Comparison of ENCODE assay signal across 19 mouse cellular contexts in the genomic region with DNA sequence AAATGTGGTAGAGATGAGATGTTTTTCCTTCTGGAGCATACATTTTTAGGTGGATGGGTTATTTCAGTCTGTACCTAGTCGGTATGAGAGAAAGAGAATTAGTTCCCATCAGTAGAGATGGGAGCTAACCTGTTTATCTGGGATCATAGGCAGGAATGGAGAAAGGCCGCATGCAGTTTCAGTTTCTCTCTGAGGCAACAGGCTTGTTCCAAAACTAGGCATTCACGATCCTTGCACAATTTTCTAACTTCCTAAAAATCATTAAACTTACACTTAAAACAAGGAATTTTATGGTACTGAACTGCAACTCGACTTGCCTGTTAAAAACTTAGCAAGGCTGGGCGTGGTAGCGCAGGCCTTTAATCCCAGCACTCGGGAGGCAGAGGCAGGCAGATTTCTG. TPM values are rescaled to one million over a fixed set of nuclear protein-coding genes. Genes with fewer than 3 reads are reported as not detected.
"Had no signal": no experiment of that assay in that cellular context is flagged by ENCODE, and none has a peak within 500 bp of the region (broad histone marks: within the 10 kb centered on the region; RNA-seq: fewer than 3 reads in every experiment).

No protein-coding gene starts in this region.

- DNase-seq: lung, adult 2 months; lung, postnatal 14 days; lung, postnatal 36 days; right cerebral cortex, postnatal 14 days; thymus, adult 2 months; thymus, postnatal 25 days; thymus, postnatal 4 days had no signal

- H3K4me2 ChIP-seq: lung, embryonic 15.5 days; midbrain, embryonic 11.5 days; midbrain, embryonic 13.5 days; midbrain, embryonic 15.5 days; neural tube, embryonic 12.5 days; stomach, embryonic 15.5 days had no signal

- H3K36me3 ChIP-seq: lung, embryonic 15.5 days; midbrain, embryonic 13.5 days; midbrain, embryonic 15.5 days; neural tube, embryonic 12.5 days; stomach, embryonic 15.5 days had no signal

- H3K27me3 ChIP-seq: lung, embryonic 15.5 days; megakaryocyte, embryonic 14.5 days; midbrain, embryonic 13.5 days; midbrain, embryonic 15.5 days; neural tube, embryonic 12.5 days; stomach, embryonic 15.5 days had no signal

- ATAC-seq: lung, postnatal 0 days; midbrain, embryonic 13.5 days; midbrain, embryonic 15.5 days had no signal

- H3K27ac ChIP-seq: lung, embryonic 15.5 days; macrophage; midbrain, embryonic 13.5 days; midbrain, embryonic 15.5 days; neural tube, embryonic 12.5 days; stomach, embryonic 15.5 days; stomach, postnatal 0 days had no signal

- H3K9me3 ChIP-seq: lung, embryonic 15.5 days; midbrain, embryonic 13.5 days; midbrain, embryonic 15.5 days; neural tube, embryonic 12.5 days; stomach, embryonic 15.5 days had no signal

- H3K9ac ChIP-seq: lung, embryonic 15.5 days; midbrain, embryonic 13.5 days; midbrain, embryonic 15.5 days; neural tube, embryonic 12.5 days; stomach, embryonic 15.5 days had no signal

- H3K4me1 ChIP-seq: lung, embryonic 15.5 days; megakaryocyte, embryonic 14.5 days; midbrain, embryonic 13.5 days; midbrain, embryonic 15.5 days; neural tube, embryonic 12.5 days had no signal

- H3K4me3 ChIP-seq: lung, embryonic 15.5 days; megakaryocyte, embryonic 14.5 days; midbrain, embryonic 13.5 days; midbrain, embryonic 15.5 days; neural tube, embryonic 12.5 days; stomach, embryonic 15.5 days had no signal

RNA-seq across cellular contexts. Expression of a gene that starts 47.5 kb away (rescaled TPM):
- total RNA-seq: monocyte, adult 5-6 weeks; neutrophil, adult 5-6 weeks had no signal
